Mouse (Mus musculus) central nervous system, embryonic 18 days (tissue): Measurements from ENCODE around the gene Ddn. TPM values are rescaled to one million over a fixed set of nuclear protein-coding genes. Genes with fewer than 3 reads are reported as not detected.

Source experiments
- polyA plus RNA-seq: library from polyadenylated mRNA; depleted of rRNA; stranded (reverse); fragments of >200 nt; gene quantifications from 2 replicates; pipeline ENCODE4 v1.2.3, GENCODE M21; 2012; rRNA removed

The Ddn gene
- polyA plus RNA-seq, result 10.6 and 13.2 TPM in 2 replicates

DNA sequence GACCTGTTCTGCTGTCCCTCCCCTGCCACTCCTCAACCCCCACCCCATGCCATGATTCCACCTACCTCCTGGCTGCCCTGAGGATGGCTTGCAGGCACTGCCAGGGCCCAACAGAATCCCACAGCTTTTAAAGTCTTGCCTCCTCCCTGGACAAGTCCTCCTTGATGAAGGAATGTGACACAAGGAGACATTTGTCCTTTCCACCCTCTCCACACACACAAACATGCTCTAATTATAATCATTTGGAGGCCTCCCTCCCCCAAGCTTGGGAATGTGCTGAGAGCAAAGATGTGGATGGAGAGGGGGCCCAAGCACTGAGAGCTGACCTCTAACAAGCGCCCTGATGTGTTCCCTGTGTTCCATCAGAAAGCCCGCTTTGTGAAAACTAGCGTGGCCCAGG lies at the start of gene Ddn:
Gene Ddn (minus strand): TSS at position 101 of the 400 bp plus-strand sequence.

DNA sequence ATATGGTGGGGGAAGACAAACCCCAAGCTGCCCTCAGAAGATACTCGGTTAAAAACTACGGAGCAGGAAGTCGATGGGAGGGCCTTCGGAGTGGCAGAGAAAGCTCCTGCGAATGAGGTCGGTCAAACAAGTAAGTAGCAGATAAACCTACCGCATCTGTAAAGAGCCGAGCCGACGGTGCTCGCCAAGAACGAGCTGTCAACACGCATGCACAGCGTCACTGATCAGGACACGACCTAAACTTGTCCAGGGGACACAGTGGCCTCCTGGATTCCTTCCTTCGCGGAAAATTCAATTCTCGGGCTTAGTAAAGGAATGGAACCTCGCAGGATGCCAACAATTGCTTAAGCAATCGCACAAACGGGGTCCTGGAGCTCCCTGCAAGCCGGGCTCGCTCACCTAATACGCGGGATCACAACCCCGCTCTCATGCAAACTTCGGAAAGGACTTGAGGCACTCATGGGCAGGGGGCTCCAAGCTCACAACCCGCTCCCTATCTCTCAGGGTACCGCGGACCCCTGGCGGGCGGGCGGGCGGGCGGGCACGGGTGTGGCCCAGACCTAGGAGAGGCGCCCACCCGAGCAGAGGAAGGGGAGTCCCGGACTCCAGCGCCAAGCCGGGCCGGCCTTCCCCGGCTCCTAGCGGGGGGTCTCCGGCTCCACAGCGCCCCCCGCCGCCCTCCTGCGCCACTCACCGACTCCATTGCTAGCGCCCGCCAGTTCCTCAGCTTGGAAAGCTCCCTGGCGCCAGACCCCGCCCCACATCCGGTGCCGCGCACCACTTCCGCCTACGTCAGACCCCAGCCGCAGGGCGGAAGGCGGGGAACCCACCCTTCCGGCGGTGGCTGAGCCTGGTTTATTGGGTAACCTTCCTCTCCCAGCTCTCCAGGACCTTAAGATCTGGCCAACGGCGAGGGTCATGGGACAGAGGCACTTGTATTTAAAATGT lies 21.7 kb upstream of the Ddn start, which contains the start of gene Prkag1:
Gene Prkag1 (minus strand): TSS at position 786 of the 948 bp plus-strand sequence.

DNA sequence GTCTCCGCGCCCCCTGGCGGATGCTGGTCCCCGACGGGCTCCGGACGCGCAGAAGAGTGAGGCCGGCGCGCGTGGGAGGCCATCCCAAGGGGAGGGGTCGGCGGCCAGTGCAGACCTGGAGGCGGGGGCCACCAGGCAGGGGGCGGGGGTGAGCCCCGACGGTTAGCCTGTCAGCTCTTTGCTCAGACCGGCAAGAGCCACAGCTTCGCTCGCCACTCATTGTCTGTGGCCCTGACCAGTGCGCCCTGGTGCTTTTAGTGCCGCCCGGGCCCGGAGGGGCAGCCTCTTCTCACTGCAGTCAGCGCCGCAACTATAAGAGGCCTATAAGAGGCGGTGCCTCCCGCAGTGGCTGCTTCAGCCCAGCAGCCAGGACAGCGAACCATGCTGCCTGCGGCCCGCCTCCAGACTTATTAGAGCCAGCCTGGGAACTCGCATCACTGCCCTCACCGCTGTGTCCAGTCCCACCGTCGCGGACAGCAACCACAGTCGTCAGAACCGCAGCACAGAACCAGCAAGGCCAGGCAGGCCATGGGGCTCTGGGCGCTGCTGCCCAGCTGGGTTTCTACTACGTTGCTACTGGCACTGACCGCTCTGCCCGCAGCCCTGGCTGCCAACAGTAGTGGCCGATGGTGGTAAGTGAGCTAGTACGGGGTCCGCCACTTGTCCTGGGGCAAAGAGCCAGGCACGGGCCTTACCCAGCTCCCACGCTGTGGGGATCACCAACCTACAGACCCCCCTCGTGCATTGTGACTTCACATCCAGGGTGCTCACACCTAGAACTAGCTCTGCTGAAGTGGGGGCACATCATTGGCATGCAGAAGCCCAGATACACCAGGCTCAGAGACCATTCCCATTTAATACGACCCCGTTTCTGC lies 19.4 kb downstream of the Ddn start, which contains the start of gene Wnt1:
Gene Wnt1 (plus strand): TSS at position 197 of the 875 bp plus-strand sequence.

DNA sequence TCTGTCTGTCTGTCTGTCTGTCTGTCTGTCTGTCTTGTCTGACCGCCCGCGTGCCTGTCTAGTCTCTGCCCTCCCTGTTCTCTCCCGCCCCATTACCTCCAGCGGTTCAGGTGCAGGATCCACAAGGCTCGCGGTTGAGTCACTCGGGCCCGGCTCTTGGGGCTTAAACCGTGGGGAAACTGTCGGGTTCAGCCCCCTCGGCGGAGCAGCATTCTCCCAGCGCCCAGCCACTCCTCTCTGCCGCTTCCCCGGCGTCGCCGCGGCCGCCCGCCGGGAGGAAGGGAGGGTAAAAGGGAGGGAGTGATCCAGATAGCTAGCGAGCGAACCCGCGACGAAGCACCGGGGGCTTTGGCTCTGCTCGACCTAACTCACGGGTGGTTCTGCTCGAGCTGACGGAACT lies 31.5 kb downstream of the Ddn start, which contains the start of gene Wnt10b:
Gene Wnt10b (minus strand): TSS at position 389 of the 400 bp plus-strand sequence.

DNA sequence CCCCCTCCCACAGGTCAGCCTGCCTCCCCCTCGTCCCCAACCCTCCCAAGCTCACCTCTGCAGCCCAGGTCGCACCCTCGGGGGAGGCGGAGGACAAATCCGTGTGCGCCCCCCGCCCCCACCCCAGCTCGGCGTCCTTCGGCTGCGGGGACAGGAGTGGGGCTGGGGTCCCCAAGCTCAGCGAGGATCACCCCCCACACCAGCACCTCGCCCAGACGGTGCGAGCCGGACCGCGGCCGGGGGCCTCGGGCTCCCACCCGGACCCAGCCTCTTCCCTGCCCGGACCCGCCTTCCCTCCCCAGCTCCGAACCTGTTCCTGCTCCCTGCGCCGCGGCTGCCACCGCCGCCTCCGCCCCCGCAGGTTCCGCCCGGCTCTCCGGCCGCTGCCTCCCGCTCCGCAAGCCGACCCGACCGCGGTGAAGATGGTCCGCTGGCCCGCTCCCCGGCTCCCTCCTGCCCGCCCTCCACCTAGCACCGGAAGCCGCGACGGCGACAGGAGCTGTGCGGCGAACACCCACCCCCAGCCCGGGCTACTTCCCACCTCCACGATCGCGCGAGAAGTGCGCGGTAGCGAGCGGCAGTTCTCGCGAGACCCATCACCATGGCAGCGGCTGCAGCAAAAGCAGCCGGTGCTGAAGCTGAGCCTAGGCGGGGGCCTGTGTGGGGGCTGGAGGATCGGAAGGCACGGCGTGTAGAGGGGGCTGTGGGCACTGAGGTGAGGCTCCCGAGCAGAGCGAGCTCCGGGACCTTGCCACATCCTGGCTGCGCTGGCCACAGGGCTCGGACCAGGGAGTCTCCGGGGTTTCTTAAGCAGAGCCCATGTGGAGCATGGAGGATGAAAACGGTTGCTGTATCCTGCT lies 46.4 kb downstream of the Ddn start, which contains the start of gene Arf3:
Gene Arf3 (minus strand): TSS at position 545 of the 860 bp plus-strand sequence.

Other genes with a start within 250 kb of the Ddn start
- 22.2 and 25.8 TPM in 2 replicates for gene Ccnt1, start 238.6 kb downstream of the Ddn start, polyA plus RNA-seq
- 0.24 TPM in 1 of 2 replicates, not detected in the other for gene 4930415O20Rik, start 238.5 kb downstream of the Ddn start, polyA plus RNA-seq
- 42.5 and 49.1 TPM in 2 replicates for gene Adcy6, start 199.4 kb downstream of the Ddn start, polyA plus RNA-seq
- 278 and 313 TPM in 2 replicates for gene Cacnb3, start 178.7 kb downstream of the Ddn start, polyA plus RNA-seq
- gene Ddx23, start 146.6 kb downstream of the Ddn start, polyA plus RNA-seq, result 41.2 and 44.4 TPM in 2 replicates
- 38.9 and 41.2 TPM in 2 replicates for gene Rnd1, start 132.0 kb downstream of the Ddn start, polyA plus RNA-seq
- 6.0 and 6.1 TPM in 2 replicates for gene Ccdc65, start 101.3 kb downstream of the Ddn start, polyA plus RNA-seq
- 3.0 and 6.1 TPM in 2 replicates for gene Fkbp11, start 81.3 kb downstream of the Ddn start, polyA plus RNA-seq
- 164 and 198 TPM in 2 replicates for gene Arf3, start 46.3 kb downstream of the Ddn start, polyA plus RNA-seq
- 0.35 and 1.4 TPM in 2 replicates for gene Wnt10b, start 31.3 kb downstream of the Ddn start, polyA plus RNA-seq
- 0.19 and 0.21 TPM in 2 replicates for gene Wnt1, start 19.6 kb downstream of the Ddn start, polyA plus RNA-seq
- gene Prkag1, start 22.0 kb upstream of the Ddn start, polyA plus RNA-seq, result 62.9 and 66.0 TPM in 2 replicates
- gene Kmt2d, start 61.7 kb upstream of the Ddn start, polyA plus RNA-seq, result 21.3 and 24.1 TPM in 2 replicates
- 47.9 and 49.9 TPM in 2 replicates for gene Rhebl1, start 85.0 kb upstream of the Ddn start, polyA plus RNA-seq
- gene Dhh, start 89.0 kb upstream of the Ddn start, polyA plus RNA-seq, result 0.39 and 1.5 TPM in 2 replicates
- 75.4 and 86.9 TPM in 2 replicates for gene Lmbr1l, start 108.7 kb upstream of the Ddn start, polyA plus RNA-seq
- gene Tuba1b, start 125.1 kb upstream of the Ddn start, polyA plus RNA-seq, result 1,779 and 1,791 TPM in 2 replicates
- gene Gm49450, start 144.1 kb upstream of the Ddn start, polyA plus RNA-seq, result 384 and 475 TPM in 2 replicates
- 10,267 and 11,281 TPM in 2 replicates for gene Tuba1a, start 144.2 kb upstream of the Ddn start, polyA plus RNA-seq
- gene Tuba1c, start 220.4 kb upstream of the Ddn start, polyA plus RNA-seq, result 32.6 and 36.8 TPM in 2 replicates
- 7.2 and 58.2 TPM in 2 replicates for gene Prph, start 245.7 kb upstream of the Ddn start, polyA plus RNA-seq